Mouse (Mus musculus): Measurements from ENCODE around the gene Casq1. TPM values are rescaled to one million over a fixed set of nuclear protein-coding genes. Genes with fewer than 3 reads are reported as not detected.
"Not testable (repeated sequence)": the region's sequence is repeated elsewhere in the genome, so short reads cannot be mapped to it uniquely, and the experiment has no call there.

The Casq1 gene
- total RNA-seq (2022): 1 to 10 TPM in 3 of 4 experiments, under 1 TPM in 1; 0.79 to 3.1 (median 2.0) TPM

DNA sequence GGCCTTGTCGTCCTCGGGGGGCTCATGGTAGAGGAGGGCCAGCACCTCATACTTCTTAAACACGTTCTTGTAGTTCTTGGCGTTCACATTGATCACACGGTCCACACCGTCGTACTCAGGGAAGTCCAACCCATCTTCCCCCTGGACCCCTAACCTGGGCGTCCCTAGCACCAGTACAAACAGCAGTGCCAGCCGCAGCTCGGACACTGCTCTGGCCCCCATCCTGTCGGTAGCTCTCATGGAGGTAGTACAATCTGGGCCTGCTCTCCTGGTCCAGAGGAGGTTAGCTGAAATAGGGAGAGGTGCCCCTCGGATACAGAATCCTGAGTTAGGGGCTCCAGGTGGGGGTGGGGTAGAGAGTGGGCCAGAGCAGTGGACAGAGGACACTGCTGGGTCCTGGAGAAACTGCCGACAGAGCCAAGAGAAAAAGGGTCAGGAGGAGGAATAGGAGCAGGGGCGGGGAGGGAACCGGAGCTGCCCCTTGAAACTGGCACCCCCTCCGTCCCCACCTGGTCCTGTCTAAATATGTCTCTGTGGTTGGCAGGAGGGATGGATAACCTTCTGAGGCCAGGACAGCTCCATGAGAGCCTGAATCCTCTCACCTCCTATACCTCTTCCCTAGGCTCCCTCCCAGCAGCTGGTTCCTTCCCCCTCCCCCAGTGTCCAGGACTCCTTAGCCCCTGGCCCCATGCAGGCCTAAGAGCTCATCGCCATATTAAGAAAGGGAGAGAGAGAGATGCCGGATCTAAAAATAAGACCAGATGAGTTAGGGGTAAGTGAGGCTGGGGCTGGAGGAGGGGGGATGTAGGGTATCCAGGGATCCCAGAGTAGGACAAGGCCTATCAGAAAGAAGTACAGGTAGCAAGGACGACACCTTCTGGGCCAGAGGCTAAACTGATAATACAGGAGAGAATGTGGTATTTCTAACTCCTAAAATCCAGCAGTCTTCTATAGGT is at the start of gene Casq1:
Gene Casq1 (minus strand): TSS at position 418 of the 956 bp plus-strand sequence.
- no peak for DNase-seq (ENCODE audit: low spot score in 2 of 2)

DNA sequence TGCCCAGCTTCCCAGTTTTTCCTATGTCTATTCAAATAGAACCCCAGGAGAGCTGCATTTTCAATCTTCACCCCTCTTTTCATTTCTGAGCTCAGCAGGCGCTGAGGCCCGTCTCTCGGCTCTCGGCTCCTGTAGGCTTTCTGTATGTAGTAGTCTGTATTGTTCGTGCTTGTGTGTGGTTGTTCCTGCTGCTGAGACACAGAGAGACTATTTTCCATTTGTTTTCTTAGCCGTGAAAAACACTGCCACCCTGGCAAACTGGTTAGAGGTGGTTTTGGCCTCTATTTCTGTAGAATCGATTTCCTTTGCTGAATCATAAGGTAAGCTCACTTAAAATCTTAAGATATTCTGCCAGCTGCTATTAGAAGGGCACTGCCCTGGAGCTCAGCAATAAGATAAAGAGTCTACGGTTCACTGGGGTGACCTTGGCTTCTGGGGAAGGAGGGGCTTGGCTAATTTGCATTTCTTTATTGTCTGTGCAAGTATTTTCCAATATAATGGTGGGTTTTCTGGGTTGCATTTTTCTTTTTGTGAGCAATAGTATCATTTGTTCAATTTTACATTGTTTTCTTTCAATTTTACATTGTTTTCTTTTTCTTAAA is 41.9 kb upstream of the Casq1 start, which contains the start of gene Igsf8:
Gene Igsf8 (plus strand): TSS at position 165 of the 602 bp plus-strand sequence.
- no peak for DNase-seq (ENCODE audit: low spot score in 2 of 2)

DNA sequence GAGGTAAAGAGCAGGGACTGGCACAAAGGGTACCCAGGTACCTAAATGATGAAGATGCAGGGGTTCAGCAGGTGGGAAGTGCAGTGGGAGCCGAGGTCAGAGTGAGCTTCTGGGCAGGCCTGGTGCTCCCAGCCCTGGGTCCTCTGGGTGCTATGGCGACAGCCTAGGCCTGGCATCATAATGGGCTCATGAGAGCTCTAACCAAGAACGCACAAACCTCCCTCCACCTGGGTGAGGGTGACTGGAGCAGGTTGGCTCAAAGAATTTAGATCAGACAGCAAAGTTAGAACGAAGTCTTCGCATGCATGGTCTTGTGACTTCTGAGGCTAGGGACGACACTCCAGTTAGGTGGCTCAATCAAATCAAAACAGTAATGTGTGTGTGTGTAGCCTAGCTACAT is 38.6 kb upstream of the Casq1 start, which contains the start of gene Atp1a4:
Gene Atp1a4 (minus strand): TSS at position 101 of the 400 bp plus-strand sequence.
- DNase-seq (ENCODE audit: low spot score in 2 of 2): no peak

DNA sequence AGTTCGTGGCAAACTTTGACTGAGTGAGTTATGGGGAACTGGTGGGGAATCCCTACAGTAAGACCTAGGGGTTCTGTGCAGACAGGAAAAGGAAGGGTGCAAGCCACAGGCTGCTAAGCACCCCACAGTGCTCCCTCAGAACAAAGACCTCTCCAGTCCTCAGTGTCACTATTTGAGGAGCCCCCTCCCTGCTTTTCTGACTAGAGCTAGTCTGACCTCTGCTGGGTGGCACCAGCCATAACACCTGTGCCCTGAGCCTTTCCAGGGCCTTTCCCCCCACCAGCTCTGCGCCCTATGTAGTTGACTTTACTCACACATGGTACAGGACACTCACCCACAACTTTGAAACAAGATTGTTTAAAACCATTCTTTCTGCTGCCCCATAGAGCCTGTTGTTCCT is 28.0 kb upstream of the Casq1 start:
- DNase-seq (ENCODE audit: low spot score in 2 of 2): no peak

DNA sequence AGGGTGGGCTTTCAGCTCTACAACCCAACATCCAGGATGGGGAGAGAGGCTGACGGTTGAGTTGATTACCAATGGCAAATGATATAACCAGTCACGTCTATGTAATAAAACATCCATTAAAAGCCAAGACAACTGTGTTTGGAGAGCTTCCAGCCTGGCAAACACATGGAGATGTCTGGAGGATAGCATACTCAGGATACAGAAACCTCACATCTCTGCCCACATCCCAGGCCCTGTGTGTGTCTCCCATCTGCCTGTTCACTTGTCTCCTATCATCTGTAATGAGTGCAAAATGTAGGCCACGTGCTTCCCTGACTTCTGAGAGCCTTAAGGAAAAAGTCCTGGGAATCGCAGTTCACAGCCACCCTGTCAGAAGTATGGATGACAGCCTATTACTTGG is 27.5 kb upstream of the Casq1 start:
- DNase-seq (ENCODE audit: low spot score in 2 of 2): peak in 1 of 2 experiments; percentile 16

DNA sequence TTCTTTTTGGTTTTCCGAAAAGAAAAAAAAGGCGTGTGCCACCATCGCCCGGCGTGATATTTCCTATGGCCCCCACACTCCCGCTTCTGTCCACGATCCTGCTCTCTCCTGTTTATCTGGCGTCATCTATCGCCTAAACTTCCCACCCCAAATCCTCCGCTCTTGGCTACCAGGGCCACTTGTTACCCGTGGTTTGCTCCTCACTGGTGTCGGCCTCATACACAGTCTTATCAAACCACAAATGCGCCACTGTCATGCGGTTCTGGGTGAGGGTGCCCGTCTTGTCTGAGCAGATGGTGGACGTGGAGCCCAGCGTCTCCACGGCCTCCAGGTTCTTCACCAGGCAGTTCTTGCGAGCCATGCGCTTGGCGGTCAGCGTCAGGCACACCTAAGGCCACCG is 25.0 kb upstream of the Casq1 start:
- not testable (repeated sequence) for DNase-seq (ENCODE audit: low spot score in 2 of 2)

DNA sequence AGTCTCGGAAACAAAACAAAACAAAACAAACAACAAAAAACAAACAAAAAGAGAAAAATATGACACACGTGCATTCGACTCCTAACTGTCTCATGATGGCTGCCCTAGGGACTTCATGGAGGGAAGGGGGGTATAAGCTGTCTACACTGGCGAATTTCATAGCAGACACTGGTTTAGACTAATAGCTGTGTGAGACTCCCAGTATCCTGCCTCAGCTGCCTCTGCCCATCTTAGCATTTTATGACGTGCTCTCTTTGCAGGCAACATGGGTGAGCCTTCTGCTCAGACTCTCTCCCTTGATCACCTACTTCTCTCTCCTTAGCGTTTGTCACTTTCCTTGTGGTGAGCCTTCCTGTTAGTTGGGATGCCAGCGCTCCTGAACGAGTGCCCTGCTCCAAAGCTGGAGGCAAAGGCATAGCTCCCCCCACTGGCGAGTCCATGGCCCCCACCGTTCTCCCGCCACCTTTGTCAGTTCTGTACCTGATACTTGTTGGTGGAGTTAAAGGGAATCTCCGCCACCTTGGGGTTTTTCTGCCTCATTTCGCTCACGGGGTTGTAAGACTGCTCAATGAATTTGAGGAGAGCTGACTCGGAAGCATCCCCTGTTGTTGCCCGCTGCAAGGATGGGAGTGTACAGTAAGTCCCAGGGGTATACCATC is 24.0 kb upstream of the Casq1 start:
- no peak for DNase-seq (ENCODE audit: low spot score in 2 of 2)

DNA sequence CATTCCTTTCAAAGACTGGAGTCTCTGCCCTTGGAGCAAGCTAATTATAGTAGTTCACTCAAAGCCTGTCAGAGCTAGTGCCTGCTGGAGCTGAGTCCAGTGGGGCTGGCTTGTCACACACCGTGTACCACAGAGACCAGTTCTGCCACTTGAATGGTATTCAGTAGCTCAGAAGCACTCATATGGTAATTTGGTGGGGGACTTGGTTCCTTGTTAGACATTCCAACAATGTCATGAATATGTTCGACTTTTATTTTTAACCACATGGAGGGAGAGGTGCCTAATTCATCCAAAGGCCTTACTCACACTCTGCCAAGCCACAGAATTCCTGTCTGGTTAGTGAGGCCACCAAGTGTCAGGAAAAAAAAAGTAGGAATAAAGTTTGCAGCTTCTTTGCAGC is 22.7 kb upstream of the Casq1 start:
- no peak for DNase-seq (ENCODE audit: low spot score in 2 of 2)

DNA sequence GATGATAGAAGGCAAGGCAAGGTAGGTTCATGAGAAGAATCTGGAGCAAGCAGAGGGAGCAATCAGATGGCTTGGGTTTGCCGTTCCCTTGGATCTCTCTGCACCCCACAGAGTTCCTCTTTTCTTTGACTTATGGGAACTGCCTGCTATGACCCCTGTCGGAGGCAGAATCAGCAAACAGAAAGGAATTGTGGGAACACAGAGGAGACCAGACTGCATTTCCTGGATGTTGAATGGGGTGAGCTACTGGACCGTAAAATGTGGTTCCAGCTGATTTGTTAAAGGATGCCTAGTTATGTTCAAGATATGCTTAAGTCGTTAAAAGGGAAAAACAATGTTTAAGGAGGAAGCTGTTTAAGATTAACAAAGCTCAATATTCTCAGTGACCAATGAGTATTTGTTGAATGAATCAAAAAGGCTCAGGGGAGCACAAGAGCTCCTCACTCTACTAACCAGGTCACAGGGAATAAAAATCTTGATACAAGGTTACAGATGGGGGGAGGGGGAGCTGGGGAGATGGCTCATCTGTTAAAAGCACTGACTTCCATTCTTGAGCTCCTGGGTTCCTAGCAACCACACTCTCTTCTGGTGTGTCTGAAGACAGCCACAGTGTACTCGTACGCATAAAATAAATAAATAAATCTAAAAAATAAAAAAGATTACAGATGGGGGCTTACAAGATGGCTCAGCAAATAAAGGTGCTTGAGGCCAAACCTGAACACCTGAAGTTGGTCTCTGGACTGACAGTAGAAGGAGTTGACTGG is 21.5 kb upstream of the Casq1 start:
- DNase-seq (ENCODE audit: low spot score in 2 of 2): no peak

DNA sequence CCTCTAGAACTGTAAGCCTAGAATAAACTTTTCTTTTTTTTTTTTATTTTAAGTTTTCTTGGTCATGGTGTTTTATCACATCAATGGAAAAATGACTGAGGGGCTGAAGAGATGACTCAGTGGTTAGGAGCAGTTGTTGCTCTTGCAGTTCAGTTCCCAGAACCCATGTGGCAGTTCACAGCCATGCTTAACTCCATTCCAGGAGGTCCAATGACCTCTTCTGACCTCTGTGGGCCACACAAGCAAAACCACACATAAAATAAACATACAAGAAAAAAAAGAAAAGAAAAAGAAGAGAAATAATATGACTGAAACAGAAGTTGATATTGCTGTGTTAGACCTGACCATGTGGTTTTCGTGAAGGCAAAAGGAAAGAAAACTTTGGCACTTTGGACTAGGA is 9.5 kb upstream of the Casq1 start:
- DNase-seq (ENCODE audit: low spot score in 2 of 2): no peak

DNA sequence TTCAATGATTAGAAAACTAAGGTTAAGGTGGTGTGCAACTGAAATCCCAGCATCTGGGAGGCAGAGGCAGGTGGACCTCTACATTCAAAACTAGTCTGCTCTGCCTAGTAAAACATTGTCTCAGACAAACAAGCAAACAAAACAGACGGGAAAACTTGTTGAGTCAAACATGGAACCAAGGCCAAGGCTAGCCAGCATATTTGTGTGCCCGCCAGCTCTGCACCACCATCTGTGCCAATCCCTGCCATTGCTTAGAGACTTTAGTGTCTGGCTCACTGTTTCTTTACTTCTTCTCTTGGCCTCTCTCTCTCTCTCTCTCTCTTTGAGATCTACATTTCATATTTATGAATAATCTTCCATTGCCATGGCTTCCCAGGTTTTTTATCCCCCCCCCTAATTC is 8.5 kb upstream of the Casq1 start:
- no peak for DNase-seq (ENCODE audit: low spot score in 2 of 2)

DNA sequence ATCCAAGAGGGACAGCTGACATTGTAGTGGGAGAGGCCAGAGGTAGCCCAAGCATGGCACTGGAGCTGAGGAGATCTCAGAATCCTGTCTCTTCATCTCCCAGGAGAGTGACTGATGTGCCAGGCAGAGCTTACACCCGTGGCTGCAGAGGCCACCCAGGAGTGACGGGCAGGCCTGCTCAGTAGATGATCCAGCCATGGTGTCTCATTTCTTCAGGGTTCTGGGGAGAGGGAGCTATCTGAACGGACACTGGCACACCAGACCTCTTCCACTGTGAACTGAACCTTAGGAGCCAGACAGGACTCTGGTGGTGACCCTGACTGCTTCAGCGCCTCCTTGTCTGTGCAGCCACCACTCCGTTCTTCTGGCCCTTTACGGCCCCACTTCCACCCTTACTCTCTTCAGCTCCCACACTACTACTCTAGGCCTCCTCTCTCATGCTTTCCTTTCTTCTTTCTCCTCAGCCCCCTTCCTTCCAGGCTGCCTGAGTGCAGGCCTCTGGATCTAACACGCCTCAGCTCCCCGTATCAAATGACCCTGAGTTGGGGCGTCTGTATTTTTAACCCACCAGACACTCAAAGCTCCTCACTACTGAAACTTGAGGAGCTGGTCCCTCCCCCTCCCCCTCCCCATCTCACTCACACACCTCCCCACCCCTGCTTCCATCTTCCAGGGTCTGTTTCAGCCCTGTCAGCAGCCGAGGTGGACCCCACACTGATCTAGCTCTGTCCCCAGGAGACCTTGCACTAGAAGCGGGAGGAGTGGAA is 1.8 kb upstream of the Casq1 start:
- no peak for DNase-seq (ENCODE audit: low spot score in 2 of 2)

DNA sequence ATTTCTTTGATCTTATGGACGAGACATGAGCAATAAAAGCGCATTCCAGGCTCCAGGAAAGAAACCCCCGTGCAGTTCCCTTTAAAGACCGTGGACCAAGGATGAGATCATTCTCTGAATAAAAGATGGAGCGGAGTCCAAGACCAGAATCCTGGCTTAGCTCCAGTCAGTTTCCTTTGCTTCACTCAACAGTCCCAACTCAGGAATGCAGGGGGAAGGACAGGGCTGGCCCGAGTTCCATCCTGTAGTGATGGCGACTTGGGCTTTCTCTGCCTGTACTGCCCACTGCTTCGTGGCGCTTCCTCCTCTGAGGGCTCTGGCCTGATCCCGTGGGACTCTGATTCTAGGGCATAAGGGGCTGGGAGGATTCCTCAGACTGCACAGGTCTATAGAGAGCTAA is 746 bp upstream of the Casq1 start:
- DNase-seq (ENCODE audit: low spot score in 2 of 2): no peak

DNA sequence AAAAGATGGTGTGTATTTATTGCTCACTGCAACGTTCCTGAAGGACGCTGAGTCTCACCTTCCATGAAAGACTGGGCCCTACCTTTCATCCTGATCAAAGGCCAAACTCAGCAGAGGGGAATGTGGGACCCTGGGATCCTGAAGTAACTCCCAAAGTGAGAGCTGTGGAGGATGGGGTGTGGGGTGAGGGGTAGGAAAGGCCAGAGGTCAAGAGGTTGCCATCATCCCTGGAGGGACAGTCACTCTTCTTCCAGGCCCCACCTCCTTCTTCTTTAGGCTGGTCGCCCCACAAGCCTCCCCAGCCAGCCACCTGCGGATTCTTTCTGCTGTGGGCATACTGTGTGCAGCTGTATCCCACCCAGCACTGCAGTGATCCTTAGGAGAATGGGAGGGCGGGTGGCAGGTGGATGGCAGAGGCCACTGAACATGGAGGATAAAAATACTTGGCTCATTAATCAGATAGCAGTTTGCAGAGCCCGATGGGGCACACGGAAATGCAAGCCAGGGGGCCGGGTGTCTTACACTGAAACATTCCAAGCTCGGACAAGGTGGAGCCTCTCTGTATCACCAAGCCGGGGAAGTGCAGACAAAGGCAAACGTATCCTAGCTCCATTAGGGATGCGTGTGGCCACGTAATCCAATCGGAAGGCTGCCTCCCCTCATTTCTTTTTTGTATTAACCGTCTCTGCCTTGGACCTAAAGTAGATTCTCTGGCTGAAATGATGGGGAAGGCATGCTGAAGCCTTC is 1.3 kb downstream of the Casq1 start:
- DNase-seq (ENCODE audit: low spot score in 2 of 2): no peak

DNA sequence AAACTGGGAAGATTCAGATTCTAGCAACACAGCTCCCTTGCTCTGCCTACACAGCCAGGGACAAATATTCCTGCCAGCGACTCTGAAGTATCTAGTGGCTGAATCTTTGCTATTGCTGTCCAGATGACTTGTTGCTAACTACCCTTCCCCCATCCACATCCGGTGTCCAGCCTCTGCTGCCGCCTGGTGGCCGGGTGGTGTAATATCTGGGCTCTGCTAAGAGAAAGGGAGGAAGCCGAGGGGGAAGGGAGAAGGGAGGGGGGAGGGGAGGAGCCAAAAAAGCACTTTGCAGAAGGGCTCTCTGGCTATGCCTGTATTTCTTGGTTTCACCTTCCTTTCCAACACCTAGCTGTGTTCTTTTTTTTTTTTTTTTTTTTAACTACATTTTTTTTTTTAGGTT is 2.5 kb downstream of the Casq1 start:
- DNase-seq (ENCODE audit: low spot score in 2 of 2): peak; percentile 84

DNA sequence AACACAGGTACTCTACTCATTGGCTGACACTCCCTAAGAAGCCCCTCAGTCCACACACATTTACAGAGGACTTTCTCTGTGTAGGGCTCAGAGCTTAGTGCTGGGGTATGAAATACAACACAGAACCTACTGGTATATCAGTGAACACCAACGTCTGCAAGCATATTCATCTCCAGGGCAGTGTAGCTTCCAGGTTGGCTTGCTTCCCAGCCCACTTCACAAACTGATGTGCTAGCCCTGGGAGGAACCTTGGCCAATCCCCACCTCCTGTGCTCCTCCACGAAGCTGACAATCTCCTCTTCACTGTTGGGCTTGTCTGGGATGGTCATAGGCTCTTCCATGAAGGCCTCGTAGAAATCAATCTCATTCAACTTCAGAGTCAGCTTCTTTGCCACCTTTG is 4.9 kb downstream of the Casq1 start:
- no peak for DNase-seq (ENCODE audit: low spot score in 2 of 2)

DNA sequence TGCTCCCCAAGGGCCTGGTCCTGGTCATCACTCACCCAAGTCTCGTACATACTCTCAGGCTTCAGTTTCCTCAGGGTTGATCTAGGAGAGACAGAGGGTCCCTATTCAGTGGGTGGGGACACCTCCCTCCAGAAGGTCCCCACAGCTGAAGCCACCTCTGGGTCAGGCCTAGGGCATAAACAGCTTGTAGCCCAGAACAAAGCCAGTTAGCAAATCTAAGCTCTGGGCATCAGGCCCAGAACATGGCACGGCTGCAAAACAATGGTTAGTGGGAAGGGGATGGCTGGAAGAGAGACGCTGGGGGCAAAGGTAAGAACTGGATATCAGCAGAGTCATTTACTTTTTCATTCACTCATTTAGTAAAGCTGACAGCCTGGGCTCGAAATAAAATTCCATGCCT is 5.9 kb downstream of the Casq1 start:
- DNase-seq (ENCODE audit: low spot score in 2 of 2): no peak

DNA sequence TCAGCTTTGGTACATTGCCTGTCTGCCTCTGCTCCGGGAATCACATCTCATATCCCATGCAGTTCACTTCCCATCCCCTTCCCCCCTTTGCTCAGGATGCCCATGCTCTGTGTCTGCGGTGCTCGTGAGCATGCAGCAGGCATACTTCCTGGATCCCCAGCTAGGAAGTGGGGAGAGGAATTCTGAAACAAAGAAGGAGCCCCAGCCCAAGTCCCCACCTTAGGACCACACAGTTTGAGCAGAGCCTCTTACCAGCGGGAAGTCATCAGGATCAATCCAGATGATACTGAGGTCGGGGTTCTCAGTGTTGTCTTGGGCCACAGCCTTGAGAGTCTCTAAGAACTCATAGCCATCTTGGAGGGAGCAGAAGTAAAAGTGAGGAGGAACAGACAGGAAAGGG is 6.9 kb downstream of the Casq1 start:
- DNase-seq (ENCODE audit: low spot score in 2 of 2): no peak

DNA sequence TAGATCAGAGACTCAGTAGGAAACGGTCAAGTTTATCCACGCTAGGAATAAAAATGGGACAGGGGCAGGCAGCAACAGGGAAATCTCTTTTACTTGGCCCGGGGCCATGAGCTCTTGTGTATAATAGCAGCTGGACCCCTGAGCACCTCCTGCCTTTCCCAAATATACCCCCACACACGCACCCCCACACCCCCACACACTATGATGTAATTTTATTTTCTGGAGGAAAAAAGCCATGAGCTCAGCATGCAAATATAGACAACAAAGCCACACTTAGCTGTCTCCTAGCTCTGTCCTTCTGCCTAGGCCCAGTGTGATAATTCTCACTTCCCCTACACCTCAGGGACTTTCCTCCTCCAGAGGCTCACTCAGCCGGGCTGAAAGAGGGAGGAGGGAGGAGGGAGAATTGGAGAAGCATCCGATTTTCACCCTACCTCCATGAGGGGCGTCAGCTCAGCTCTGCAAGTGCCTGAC is 12.5 kb downstream of the Casq1 start:
- DNase-seq (ENCODE audit: low spot score in 2 of 2): peak in 1 of 2 experiments; percentile 75

Measured in left cerebral cortex, adult 8-10 months (tissue).